Mouse (Mus musculus) urinary bladder, postnatal 14 days (tissue): ENCODE data around the gene Ralgps2.

Experiments used
- DNase-seq: peaks from one replicate; pipeline ENCODE4 v3.0.0; 2021; ENCODE audit warnings: low spot score

The Ralgps2 gene

GRCm38 (mm10) chr1:156769621-156770297 lies 169.7 kb downstream of the Ralgps2 start:
- DNase-seq: no peak

DNA sequence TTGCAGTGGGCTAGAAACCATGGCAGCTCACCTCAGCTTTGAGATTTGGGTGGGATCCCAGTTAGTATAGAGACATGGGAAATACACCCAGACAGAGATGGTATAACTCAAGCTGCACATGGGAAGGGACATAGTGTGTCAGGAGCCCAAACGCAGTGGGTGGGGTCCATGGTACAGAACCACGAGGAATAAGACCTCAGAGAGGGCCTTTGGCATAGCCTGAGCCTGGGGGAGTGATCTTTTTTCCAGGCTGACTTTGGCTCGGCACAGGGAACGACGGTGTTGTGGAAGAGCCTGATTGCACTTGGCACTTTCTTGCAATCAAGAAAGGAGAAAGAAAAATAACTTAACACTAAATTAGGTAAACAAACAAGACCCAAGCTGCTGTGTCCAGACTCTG lies 170.3 kb downstream of the Ralgps2 start:
- DNase-seq: no peak

GRCm38 (mm10) chr1:156765311-156765710 lies 174.1 kb downstream of the Ralgps2 start:
- DNase-seq: no peak

GRCm38 (mm10) chr1:156764584-156764983 lies 174.8 kb downstream of the Ralgps2 start:
- DNase-seq: no peak

GRCm38 (mm10) chr1:156763280-156763679 lies 176.1 kb downstream of the Ralgps2 start:
- no peak for DNase-seq

- DNase-seq: no peak
These were observed 178.0 kb downstream of the Ralgps2 start for GRCm38 (mm10) chr1:156761430-156761801.

GRCm38 (mm10) chr1:156760549-156761429 lies 178.6 kb downstream of the Ralgps2 start:
- no peak for DNase-seq

GRCm38 (mm10) chr1:156758326-156758725 lies 181.1 kb downstream of the Ralgps2 start:
- no peak for DNase-seq

DNA sequence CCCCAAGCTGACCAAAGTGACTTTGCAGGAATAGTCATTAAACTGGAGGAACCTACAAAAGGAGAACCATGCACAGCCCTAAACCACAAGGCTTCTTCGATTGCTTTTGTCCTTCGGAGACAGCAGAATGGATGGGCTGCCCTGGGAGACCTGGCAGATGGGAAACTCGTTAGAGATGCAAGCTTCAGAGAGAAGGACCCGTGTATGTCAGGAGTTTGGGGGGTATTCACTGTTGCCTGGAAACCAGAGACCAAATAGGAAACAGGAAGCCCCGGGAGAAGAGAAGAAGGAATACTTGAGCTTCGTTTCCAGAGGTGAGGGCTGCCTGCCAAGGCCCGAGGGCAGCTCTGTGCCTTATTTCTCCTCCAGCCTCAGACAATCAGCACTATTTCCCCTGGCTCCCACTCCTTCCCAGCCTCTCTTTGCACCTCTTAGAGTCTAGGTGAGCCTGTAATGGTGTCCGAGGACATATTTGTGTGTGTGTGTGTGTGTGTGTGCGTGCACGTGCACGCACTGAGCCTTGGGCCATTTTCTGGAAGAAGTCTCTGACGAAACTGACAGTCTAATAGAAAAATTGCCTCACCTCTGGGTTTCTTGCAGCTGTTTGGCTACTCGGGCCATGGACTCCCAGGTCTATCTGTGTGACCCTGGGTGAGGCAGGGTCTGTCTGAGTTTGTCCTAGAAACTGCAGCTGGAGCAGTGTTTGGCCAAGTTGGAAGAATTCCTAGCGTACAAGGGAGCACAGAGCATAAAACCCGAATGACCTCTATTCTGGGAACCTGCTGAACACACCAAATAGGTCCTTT lies 184.6 kb downstream of the Ralgps2 start:
- DNase-seq: no peak
